Mouse (Mus musculus) central nervous system, embryonic 11.5 days (tissue): ENCODE measurements around the gene Fbxw18. TPM values are rescaled to one million over a fixed set of nuclear protein-coding genes. Genes with fewer than 3 reads are reported as not detected.

Source experiments
- polyA plus RNA-seq: library from polyadenylated mRNA; depleted of rRNA; stranded (reverse); fragments of >200 nt; gene quantifications from 2 replicates; pipeline ENCODE4 v1.2.3, GENCODE M21; 2012; rRNA removed

Gene Fbxw18
- polyA plus RNA-seq, result 0.06 and 0.12 TPM in 2 replicates

GRCm38 (mm10) chr9:109702600-109702999, at the start of gene Fbxw18:
Gene Fbxw18 (minus strand): TSS chr9:109702700.

GRCm38 (mm10) chr9:109745989-109746388, 43.5 kb upstream of the Fbxw18 start, which contains the start of gene Fbxw26:
Gene Fbxw26 (minus strand): TSS chr9:109746089.

GRCm38 (mm10) chr9:109664552-109664951, 37.9 kb downstream of the Fbxw18 start, which contains the start of gene Fbxw25:
Gene Fbxw25 (minus strand): TSS chr9:109664652.

Other genes starting within 250 kb of the Fbxw18 start
- not detected in 2 replicates for gene Fbxw19, start 206.8 kb downstream of the Fbxw18 start, polyA plus RNA-seq
- gene Fbxw15, start 134.4 kb downstream of the Fbxw18 start, polyA plus RNA-seq, result 0.09 and 0.20 TPM in 2 replicates
- gene Fbxw24, start 76.6 kb downstream of the Fbxw18 start, polyA plus RNA-seq, result 0.06 TPM in 1 of 2 replicates, not detected in the other
- 0.05 TPM in 1 of 2 replicates, not detected in the other for gene Fbxw25, start 38.0 kb downstream of the Fbxw18 start, polyA plus RNA-seq
- gene Fbxw26, start 43.4 kb upstream of the Fbxw18 start, polyA plus RNA-seq, result not detected in 2 replicates
- not detected in 2 replicates for gene Fbxw27, start 88.0 kb upstream of the Fbxw18 start, polyA plus RNA-seq
- gene Spink8, start 109.6 kb upstream of the Fbxw18 start, polyA plus RNA-seq, result not detected in 2 replicates
- 45.0 and 64.6 TPM in 2 replicates for gene Nme6, start 130.0 kb upstream of the Fbxw18 start, polyA plus RNA-seq
- 1.3 and 2.6 TPM in 2 replicates for gene Camp, start 146.9 kb upstream of the Fbxw18 start, polyA plus RNA-seq
- 37.1 and 39.4 TPM in 2 replicates for gene Cdc25a, start 172.9 kb upstream of the Fbxw18 start, polyA plus RNA-seq
- 109 TPM in 2 replicates for gene Map4, start 228.8 kb upstream of the Fbxw18 start, polyA plus RNA-seq